Mouse (Mus musculus) liver, postnatal 0 days (tissue): ENCODE data around the gene Cd55b.
"Not testable (repeated sequence)": the region's sequence is repeated elsewhere in the genome, so short reads cannot be mapped to it uniquely, and the experiment has no call there.

Experiments
- CTCF ChIP-seq: sonication (generic); IDR thresholded peaks from 2 replicates; pipeline ENCODE4 v1.5.1; 2016; ENCODE audit warnings: antibody characterized with exemption, low read depth
- EP300 ChIP-seq: IDR thresholded peaks from 2 replicates; pipeline ENCODE4 v1.6.1; 2016; ENCODE audit warnings: antibody characterized with exemption, low read depth, mild to moderate bottlenecking

DNA sequence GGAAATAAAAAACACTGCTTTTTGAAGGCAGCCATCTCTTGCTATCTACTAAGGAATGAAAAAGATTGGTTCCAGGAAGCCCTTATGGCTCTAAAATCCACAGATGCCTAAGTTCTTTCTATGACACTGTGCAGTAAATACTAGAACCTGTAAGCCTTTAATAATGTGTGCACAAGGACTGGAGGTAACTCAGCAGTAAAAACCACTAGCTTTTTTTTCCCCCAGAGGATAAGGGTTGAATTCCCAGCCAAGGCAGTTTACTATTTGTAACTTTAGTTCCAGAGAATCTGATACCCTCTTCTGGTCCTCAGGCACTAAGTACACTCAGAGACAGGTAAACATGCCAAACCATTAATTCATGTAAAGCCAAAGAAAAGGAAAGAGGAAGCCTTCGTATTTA, 20.1 kb upstream of the Cd55b start:
- TF ChIP-seq CTCF, EP300: not testable (repeated sequence)
